Mouse (Mus musculus) neural tube, embryonic 10.5 days (tissue): ENCODE results near the gene Atp1b2.
"Not testable (repeated sequence)": the region's sequence is repeated elsewhere in the genome, so short reads cannot be mapped to it uniquely, and the experiment has no call there.

ENCODE experiments used
- DNase-seq: peaks from one replicate; pipeline ENCODE4 v3.0.0-alpha.2; 2017; ENCODE audit warnings: low spot score; ENCODE audit errors: extremely low spot score

The Atp1b2 gene

DNA sequence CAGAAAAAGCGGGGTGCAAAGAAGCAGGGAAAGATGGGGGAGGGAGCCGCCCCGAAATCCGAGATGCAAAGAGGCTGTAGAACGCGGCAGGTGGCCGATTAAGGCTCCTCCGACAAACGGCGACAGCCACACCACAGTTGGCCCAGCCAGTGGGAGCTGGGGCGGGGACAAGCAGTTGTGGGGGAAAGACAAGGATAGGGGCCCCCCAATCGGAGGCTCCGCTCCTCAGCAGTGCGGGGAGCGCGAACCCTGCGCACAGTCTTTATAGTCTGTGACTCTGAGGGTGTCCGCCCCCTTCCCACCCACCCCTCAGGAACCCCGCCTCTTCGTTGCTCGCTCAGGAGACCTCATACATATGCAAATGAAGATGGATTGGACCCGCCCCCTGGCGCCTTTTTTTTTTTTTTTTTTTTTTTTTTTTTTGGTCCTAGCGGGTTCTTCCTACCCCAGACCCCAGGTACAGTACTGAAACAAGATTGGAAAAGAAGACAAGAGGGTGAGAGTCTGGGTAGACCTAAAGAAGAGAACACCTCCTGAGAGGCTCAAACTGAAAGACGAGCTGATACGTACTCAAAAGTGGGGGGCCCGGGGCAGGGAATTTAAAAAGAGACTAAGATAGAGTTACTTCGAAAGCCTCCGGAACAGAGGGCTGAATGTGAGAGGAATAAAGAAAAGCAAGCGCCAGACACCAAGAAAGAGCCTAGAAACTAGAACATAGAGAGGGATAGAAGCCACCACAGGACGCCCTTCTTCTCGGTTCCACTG is at the start of gene Atp1b2:
Gene Atp1b2, minus strand, starts transcription at position 217 of the 765 bp plus-strand sequence.
- peak; percentile 74 for DNase-seq

- DNase-seq, result no peak
Observed at GRCm38 (mm10) chr11:69654760-69655159, 49.0 kb upstream of the Atp1b2 start.

- DNase-seq, result no peak
Observed at GRCm38 (mm10) chr11:69653399-69653798, 47.7 kb upstream of the Atp1b2 start.

GRCm38 (mm10) chr11:69645860-69646259 is 40.1 kb upstream of the Atp1b2 start:
- DNase-seq, result no peak

DNA sequence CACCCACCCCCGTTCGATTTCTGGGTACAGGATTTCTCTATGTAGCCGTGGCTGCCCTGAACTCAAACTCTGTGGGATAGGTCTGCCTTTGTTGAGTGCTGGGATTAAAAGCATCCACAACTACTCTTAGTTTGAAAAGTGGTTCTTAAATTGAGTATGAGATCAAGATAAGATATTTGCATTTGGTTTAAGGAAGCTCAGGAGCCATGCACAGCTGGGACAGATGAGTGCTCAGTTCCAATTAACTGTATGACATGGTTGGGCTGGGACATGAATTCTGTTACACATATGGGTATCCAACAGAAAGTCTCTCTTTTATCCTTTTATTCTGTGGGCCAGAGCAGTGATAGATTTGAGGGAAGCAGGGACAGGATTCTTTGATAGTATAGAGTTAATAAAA is 29.7 kb upstream of the Atp1b2 start:
- no peak for DNase-seq

GRCm38 (mm10) chr11:69633128-69633866 is 27.6 kb upstream of the Atp1b2 start:
- no peak for DNase-seq

GRCm38 (mm10) chr11:69632284-69633089 is 26.7 kb upstream of the Atp1b2 start, which contains the start of gene Fxr2:
Gene Fxr2 (plus strand): TSS chr11:69632990.
- peak; percentile 100 for DNase-seq

GRCm38 (mm10) chr11:69629802-69630201 is 24.1 kb upstream of the Atp1b2 start:
- no peak for DNase-seq

- peak; percentile 88 for DNase-seq
Observed at GRCm38 (mm10) chr11:69628286-69628685, 22.5 kb upstream of the Atp1b2 start.

- not testable (repeated sequence) for DNase-seq
Observed at GRCm38 (mm10) chr11:69624339-69624738, 18.6 kb upstream of the Atp1b2 start.

DNA sequence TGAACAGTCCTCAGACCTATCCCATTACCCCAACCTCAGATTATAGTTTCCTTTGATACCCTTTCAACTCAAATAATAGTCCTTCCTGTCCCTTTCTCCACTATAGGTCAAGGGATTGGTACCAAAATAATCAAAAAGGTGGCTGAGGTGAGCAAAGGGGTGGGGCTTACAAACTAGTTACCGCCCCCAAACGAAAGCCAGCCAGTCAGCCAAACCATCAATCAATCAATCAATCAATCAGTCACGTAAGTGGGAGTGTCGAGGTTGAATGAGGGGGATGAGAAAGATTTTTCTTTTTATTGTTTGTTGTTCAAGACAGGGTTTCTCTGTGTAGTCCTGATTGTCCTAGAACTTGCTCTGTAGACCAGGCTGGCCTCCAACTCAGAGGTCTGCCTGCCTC is 17.3 kb upstream of the Atp1b2 start:
- no peak for DNase-seq

GRCm38 (mm10) chr11:69622406-69622805 is 16.7 kb upstream of the Atp1b2 start:
- DNase-seq, result no peak

- peak; percentile 79 for DNase-seq
Observed at GRCm38 (mm10) chr11:69621571-69622268, 16.0 kb upstream of the Atp1b2 start, which contains the start of gene Sat2. Gene Sat2 (plus strand): TSS chr11:69622024.

GRCm38 (mm10) chr11:69620394-69621081 is 14.8 kb upstream of the Atp1b2 start:
- no peak for DNase-seq

- DNase-seq, result no peak
Observed at GRCm38 (mm10) chr11:69617805-69618204, 12.1 kb upstream of the Atp1b2 start, which contains the start of gene Shbg. Gene Shbg (minus strand): TSS chr11:69617905.

GRCm38 (mm10) chr11:69616781-69617180 is 11.0 kb upstream of the Atp1b2 start:
- no peak for DNase-seq

DNA sequence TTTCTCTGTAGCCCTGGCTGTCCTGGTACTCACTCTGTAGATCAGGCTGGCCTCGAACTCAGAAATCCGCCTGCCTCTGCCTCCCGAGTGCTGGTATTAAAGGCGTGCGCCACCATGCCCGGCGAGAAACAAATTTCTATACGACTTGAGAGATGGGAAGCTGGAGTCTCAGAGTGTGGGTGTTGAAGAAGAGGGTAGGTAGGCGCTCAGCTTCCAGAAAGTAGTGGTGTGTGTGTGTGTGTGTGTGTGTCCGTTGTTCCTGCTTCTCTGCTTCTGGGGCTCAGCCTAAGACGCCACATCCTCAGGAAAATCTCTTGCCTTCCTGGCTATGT is 8.5 kb upstream of the Atp1b2 start:
- DNase-seq, result not testable (repeated sequence)

DNA sequence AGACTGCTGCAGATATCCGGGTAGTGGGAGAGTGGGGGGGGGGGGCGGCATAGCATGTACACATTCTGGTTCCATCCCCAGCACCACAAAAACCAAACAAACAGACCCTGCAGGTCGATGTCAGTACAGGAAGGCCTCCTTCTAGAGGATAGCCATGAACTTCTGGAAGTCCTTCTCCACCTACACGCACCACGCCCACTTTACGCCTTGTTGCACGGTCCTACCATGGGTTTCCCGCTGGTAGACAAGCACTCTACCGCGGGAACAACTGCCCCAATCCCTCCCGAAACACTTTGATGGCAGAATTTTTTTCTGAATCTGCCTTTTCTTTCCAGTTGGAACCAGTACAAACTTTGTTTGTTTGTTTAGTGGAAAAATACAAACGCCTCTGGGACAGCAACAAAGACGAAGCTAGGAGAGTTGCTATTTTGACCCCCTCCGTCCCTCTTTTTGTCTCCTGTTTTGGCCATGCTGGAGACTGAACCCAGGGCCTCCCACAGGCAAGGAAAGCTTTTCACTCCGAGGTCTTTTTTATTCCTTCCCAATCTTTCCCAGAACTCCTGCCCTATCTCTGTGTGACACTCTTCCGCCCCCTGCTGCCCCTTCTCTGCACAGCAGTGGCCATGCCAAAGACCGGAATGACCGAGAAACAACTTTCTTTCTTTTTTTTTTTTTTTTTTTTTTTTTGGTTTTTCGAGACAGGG is 8.0 kb upstream of the Atp1b2 start:
- DNase-seq, result peak; percentile 84

- no peak for DNase-seq
Observed at GRCm38 (mm10) chr11:69610899-69611298, 5.2 kb upstream of the Atp1b2 start.

DNA sequence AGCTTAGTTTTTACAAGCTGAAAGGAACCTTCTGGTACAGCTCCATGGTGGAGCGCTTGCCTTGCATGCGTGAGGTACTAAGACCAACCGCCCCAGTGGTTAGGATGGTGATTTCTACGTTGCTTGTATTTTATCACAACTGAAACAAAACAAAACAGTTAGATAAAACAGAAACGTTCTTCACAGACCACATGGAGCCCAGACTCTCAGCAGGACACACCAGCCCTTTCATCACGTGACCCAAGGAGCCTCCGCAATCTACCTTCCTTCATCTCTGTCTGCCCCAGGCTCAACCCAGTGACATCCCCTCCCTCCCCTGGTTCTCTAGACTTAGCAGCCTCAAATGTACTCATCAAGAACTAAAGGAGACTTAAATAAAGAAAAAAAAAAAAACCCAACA is 3.7 kb upstream of the Atp1b2 start:
- DNase-seq, result no peak
